Mouse (Mus musculus) embryonic fibroblast, embryonic 13.5 days (primary cell): ENCODE measurements around the gene Pde10a.

Experiments
- CTCF ChIP-seq: IDR thresholded peaks from 2 replicates; pipeline ENCODE4 v1.5.1; 2011; ENCODE audit warnings: mild to moderate bottlenecking, control low read depth, low read length, moderate library complexity, borderline replicate concordance; ENCODE audit not compliant: insufficient read depth
- POLR2A ChIP-seq: IDR thresholded peaks from 2 replicates; pipeline ENCODE4 v1.6.1; 2011; ENCODE audit warnings: low read depth, mild to moderate bottlenecking, control low read depth, low read length, moderate library complexity

- no peak for TF ChIP-seq CTCF
- TF ChIP-seq POLR2A, result no peak
Measured at GRCm38 (mm10) chr17:8749426-8749825, 224.3 kb downstream of the Pde10a start.
